Mouse (Mus musculus) small intestine, adult 2 months (tissue): ENCODE results near the gene Dock1.

ENCODE experiments used
- CTCF ChIP-seq: fragments of 200-500 bp; IDR thresholded peaks from 2 replicates; pipeline ENCODE4 v1.5.1; 2012; ENCODE audit warnings: low read depth, mild to moderate bottlenecking, control low read depth, inconsistent platforms, low read length, moderate library complexity, mixed read lengths; ENCODE audit not compliant: insufficient replicate concordance, insufficient read length; ENCODE audit errors: extremely low read depth
- POLR2A ChIP-seq: fragments of 200-500 bp; IDR thresholded peaks from 2 replicates; pipeline ENCODE4 v1.6.1; 2012; ENCODE audit warnings: low read depth, mild to moderate bottlenecking, control low read depth, inconsistent platforms, low read length, moderate library complexity

- no peak for TF ChIP-seq POLR2A
- no peak for TF ChIP-seq CTCF
These were observed 406.4 kb downstream of the Dock1 start for GRCm38 (mm10) chr7:135076904-135077303.
